Mouse (Mus musculus) ES-Bruce4 (cell line): Measurements from ENCODE around the gene Ankrd11. TPM values are rescaled to one million over a fixed set of nuclear protein-coding genes. Genes with fewer than 3 reads are reported as not detected.
A peak's percentile ranks its signal among the peaks of the same experiment; 100 is the strongest.

Source experiments
- H3K27ac ChIP-seq: 2 replicates; pipeline ENCODE4 v1.5.1; 2012; ENCODE audit warnings: low read length, inconsistent platforms; ENCODE audit not compliant: insufficient read depth
- H3K27me3 ChIP-seq: 2 replicates; pipeline ENCODE4 v1.6.1; 2012; ENCODE audit warnings: mild to moderate bottlenecking, low read length, inconsistent platforms; ENCODE audit not compliant: control insufficient read depth, poor library complexity, insufficient read depth, severe bottlenecking
- H3K36me3 ChIP-seq: 2 replicates; pipeline ENCODE4 v1.6.1; 2012; ENCODE audit warnings: inconsistent platforms, mild to moderate bottlenecking, low read length, moderate library complexity; ENCODE audit not compliant: control insufficient read depth, poor library complexity, insufficient read depth, severe bottlenecking
- H3K4me1 ChIP-seq: one replicate; pipeline ENCODE4 v1.8.1; 2011; ENCODE audit warnings: low read length; ENCODE audit not compliant: control insufficient read depth, insufficient read depth
- H3K4me3 ChIP-seq: 2 replicates; pipeline ENCODE4 v1.5.1; 2011; ENCODE audit warnings: low read depth, mild to moderate bottlenecking, low read length
- H3K9ac ChIP-seq: 2 replicates; pipeline ENCODE4 v1.6.1; 2012; ENCODE audit warnings: low read depth, mild to moderate bottlenecking, inconsistent platforms; ENCODE audit not compliant: poor library complexity, severe bottlenecking
- H3K9me3 ChIP-seq: replicated peaks from 2 replicates; pipeline ENCODE4 v1.6.1; 2012; ENCODE audit warnings: mild to moderate bottlenecking, low read length, inconsistent platforms; ENCODE audit not compliant: control insufficient read depth, poor library complexity, insufficient read depth, severe bottlenecking
- CTCF ChIP-seq: IDR thresholded peaks from one replicate; pipeline ENCODE4 v1.8.1; 2011; ENCODE audit warnings: low read depth, low read length
- EP300 ChIP-seq: IDR thresholded peaks from 2 replicates; pipeline ENCODE4 v1.6.1; 2011; ENCODE audit warnings: low read depth, low read length; ENCODE audit not compliant: insufficient read depth
- POLR2A ChIP-seq: IDR thresholded peaks from one replicate; pipeline ENCODE4 v1.8.1; 2011; ENCODE audit warnings: low read length; ENCODE audit not compliant: insufficient read depth
- polyA plus RNA-seq: library from polyadenylated mRNA; stranded (reverse); fragments of >200 nt; gene quantifications from 2 replicates; pipeline ENCODE4 v1.2.4, GENCODE M21; 2011; ENCODE audit warnings: low read depth; ENCODE audit not compliant: missing spikeins, insufficient read depth, insufficient read length

Ankrd11 gene
- polyA plus RNA-seq, 1 experiment, result 148 TPM

DNA sequence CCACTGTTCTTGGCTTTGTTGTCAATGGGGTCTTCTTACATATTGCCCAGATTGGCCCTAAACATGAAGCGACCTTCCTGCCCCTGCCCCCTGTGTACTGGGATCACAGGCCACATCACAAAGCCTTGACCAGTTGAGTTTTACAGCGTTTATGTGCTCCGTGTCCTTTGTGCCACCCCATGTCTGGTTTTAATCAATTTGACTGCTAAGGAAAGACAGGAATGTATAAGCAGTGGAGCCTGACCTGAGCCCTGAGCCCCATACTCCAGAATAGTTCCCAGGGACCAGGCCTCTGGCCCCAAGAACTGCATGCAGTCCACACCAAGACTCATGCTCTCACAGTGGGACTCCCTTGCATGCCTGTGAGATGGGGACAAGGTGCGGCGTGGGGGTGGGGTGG is 166.9 kb downstream of the Ankrd11 start:
- TF ChIP-seq CTCF, result no peak
- TF ChIP-seq POLR2A, result no peak
- Histone ChIP-seq H3K4me3 (no peak overlapping the region), H3K9ac (no peak overlapping the region), H3K27me3 (no peaks in the 10 kb centered on the region), H3K4me1 (no peaks in the 10 kb centered on the region), H3K9me3 (no peaks in the 10 kb centered on the region), H3K27ac (no peak overlapping the region), H3K36me3 (no peaks in the 10 kb centered on the region)

DNA sequence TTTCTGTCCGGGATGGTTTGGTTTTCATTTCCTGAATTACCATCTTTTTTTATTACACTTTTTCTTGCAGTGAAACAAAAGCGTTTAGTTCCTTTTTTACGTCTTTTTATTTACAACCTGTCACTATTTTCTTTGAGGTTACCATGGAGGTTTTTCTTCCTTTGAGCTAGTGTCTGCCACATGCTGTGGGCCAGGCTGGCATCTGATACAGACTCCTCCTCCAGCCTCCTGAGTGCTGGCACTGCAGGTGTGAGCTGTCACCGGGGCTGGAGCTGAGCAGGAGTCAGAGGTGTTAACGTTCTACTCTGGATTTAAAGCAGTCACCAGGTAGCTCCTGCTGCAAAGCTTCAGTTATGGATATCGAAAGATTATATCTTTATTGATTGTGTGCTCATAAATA is 168.9 kb downstream of the Ankrd11 start:
- no peaks in the 10 kb centered on the region for H3K36me3 ChIP-seq
- H3K27ac ChIP-seq, result no peak overlapping the region
- no peaks in the 10 kb centered on the region for H3K4me1 ChIP-seq
- no peaks in the 10 kb centered on the region for H3K27me3 ChIP-seq
- TF ChIP-seq POLR2A (no peak), EP300 (no peak), CTCF (no peak)
- no peaks in the 10 kb centered on the region for H3K9me3 ChIP-seq
- no peak overlapping the region for H3K4me3 ChIP-seq
- H3K9ac ChIP-seq, result no peak overlapping the region

GRCm38 (mm10) chr8:122871663-122872062 is 170.4 kb downstream of the Ankrd11 start:
- Histone ChIP-seq H3K9me3 (no peaks in the 10 kb centered on the region), H3K4me3 (peak overlapping the region; percentile 12), H3K27ac (no peak overlapping the region), H3K4me1 (no peaks in the 10 kb centered on the region), H3K27me3 (no peaks in the 10 kb centered on the region), H3K36me3 (no peaks in the 10 kb centered on the region), H3K9ac (no peak overlapping the region)
- TF ChIP-seq CTCF, result no peak
- TF ChIP-seq EP300, result no peak
- TF ChIP-seq POLR2A, result no peak

DNA sequence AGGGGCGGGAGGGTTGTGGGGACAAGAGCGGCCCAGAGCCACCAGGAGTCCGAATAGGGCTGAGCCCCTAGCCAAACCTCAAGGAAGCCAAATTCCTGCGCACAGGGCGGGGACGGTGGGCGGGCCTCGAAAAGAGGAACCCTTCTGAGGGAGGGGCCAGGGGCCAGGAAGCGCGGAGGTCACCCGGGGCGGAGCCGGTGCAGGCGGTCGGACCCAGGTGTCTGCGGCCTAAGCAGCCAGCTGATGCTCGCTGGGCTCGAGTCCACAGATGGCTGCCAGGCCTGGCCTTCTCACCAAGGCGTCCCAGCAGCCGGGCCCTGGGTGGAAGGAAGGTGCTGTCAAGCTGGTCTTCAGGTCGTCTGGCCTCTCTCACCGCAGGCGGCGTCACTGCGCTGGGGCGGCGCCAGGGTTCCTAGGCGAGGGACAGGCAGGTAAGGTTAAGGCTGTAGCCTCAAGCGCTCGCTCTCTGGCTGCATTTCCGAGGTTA is 171.7 kb downstream of the Ankrd11 start:
- Histone ChIP-seq H3K27me3 (no peaks in the 10 kb centered on the region), H3K4me3 (peak overlapping the region; percentile 72), H3K27ac (0 out of 2 replicates have a peak overlapping the region, but pooled peaks have one; percentile 2), H3K9ac (peak overlapping the region; percentile 58), H3K4me1 (no peaks in the 10 kb centered on the region), H3K9me3 (peaks cover 7% of the 10 kb centered on the region), H3K36me3 (no peaks in the 10 kb centered on the region)
- TF ChIP-seq EP300 (no peak), POLR2A (peak; percentile 60)

DNA sequence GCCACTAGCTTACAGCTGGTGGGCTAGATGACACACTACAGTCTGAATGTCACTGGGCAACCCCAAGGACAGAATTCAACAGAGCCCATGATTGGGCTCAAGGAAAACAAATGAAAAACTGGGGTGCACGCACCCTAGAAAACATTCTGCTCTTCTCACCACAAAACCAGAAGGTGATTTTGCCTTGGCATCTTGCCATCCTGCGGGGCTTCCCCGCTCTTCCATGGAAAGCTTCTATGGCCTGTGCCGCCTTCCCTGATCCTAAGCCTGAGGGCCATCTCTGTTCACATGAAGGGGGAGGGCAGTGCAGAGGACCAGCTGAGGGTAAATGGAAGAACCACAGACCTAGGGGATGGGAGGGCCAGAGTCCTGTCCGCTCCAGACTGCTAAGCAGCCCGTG is 174.1 kb downstream of the Ankrd11 start:
- no peak overlapping the region for H3K27ac ChIP-seq
- peaks cover 24% of the 10 kb centered on the region for H3K9me3 ChIP-seq
- no peak overlapping the region for H3K9ac ChIP-seq
- H3K4me3 ChIP-seq, result no peak overlapping the region
- TF ChIP-seq CTCF, result no peak
- no peak for TF ChIP-seq EP300
- TF ChIP-seq POLR2A, result no peak
- H3K27me3 ChIP-seq, result no peaks in the 10 kb centered on the region
- no peaks in the 10 kb centered on the region for H3K36me3 ChIP-seq
- H3K4me1 ChIP-seq, result no peaks in the 10 kb centered on the region

GRCm38 (mm10) chr8:122866231-122866630 is 175.8 kb downstream of the Ankrd11 start:
- H3K4me3 ChIP-seq, result no peak overlapping the region
- no peak overlapping the region for H3K9ac ChIP-seq
- no peaks in the 10 kb centered on the region for H3K27me3 ChIP-seq
- no peaks in the 10 kb centered on the region for H3K4me1 ChIP-seq
- peaks cover 24% of the 10 kb centered on the region for H3K9me3 ChIP-seq
- no peak overlapping the region for H3K27ac ChIP-seq
- no peak for TF ChIP-seq CTCF
- TF ChIP-seq EP300, result no peak
- no peaks in the 10 kb centered on the region for H3K36me3 ChIP-seq
